Mouse (Mus musculus): ENCODE measurements around the gene Dffa. TPM values are rescaled to one million over a fixed set of nuclear protein-coding genes. Genes with fewer than 3 reads are reported as not detected.

Dffa gene
- 3.3 TPM for polyA plus RNA-seq (2014; fragmentation: Illumina TruSeq; extraction: RNeasy Lipid Tissue Mini Kit (QIAGEN cat#74804); ENCODE audit: low read depth, low replicate concordance)

GRCm38 (mm10) chr4:149103875-149104561 lies at the start of gene Dffa:
Gene Dffa (plus strand): TSS chr4:149104146.

GRCm38 (mm10) chr4:149099369-149100017 lies 4.5 kb upstream of the Dffa start, which contains the start of gene Pex14:
Gene Pex14 (minus strand): TSS chr4:149099876.

GRCm38 (mm10) chr4:149126663-149127062 lies 22.7 kb downstream of the Dffa start, which contains the start of gene Cort:
Gene Cort (minus strand): TSS chr4:149126763.

GRCm38 (mm10) chr4:149136982-149137770 lies 33.2 kb downstream of the Dffa start, which contains the start of gene Cenps:
Gene Cenps (minus strand): TSS chr4:149137629.

DNA sequence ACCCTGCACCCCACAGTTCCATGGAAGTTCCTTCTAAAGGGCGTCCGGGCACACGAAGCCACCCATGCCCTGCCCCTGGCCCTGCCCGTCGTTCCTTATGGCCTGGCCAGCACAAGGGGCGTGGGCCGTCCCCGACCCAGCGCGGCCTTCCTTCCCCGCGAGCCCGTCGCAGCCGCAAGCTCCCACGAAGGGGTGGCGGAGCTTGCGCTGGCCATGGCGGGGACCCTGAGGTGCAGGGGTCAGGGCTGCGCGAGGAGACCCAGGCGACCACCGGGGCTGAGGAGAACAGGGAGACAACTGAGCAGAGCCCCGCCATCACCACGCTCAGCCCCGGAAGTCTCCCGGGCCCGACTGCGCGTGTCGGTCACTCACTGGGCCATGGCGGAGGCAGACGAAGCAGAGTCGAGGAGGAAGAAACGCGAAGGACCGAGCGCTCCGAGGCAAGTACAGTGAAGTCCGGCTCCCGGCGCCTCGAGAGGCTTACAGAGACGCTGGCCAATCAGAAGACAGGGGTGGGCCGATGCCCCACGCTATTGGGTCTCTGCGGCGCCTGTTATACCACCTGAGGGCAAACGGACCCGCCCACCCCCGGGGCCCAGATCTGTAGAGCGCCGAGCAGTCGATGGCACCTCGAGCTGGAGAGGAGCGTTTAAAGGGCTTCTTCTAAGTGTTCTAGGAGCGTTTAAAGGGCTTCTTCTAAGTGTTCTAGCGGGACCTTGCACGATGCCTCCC lies 62.4 kb downstream of the Dffa start, which contains the start of gene Pgd:
TSS of gene Pgd (minus strand) at position 557 of the 732 bp plus-strand sequence.

Other genes with a start within 250 kb of the Dffa start
- 1.1 TPM for gene Pex14, start 4.3 kb upstream of the Dffa start, polyA plus RNA-seq (2014; fragmentation: Illumina TruSeq; extraction: RNeasy Lipid Tissue Mini Kit (QIAGEN cat#74804); ENCODE audit: low read depth, low replicate concordance)
- gene Cort, start 22.6 kb downstream of the Dffa start, polyA plus RNA-seq (2014; fragmentation: Illumina TruSeq; extraction: RNeasy Lipid Tissue Mini Kit (QIAGEN cat#74804); ENCODE audit: low read depth, low replicate concordance): not detected
- 12.6 TPM for gene Cenps, start 33.5 kb downstream of the Dffa start, polyA plus RNA-seq (2014; fragmentation: Illumina TruSeq; extraction: RNeasy Lipid Tissue Mini Kit (QIAGEN cat#74804); ENCODE audit: low read depth, low replicate concordance)
- gene Pgd, start 62.6 kb downstream of the Dffa start, polyA plus RNA-seq (2014; fragmentation: Illumina TruSeq; extraction: RNeasy Lipid Tissue Mini Kit (QIAGEN cat#74804); ENCODE audit: low read depth, low replicate concordance): 6.4 TPM
- gene Kif1b, start 203.5 kb downstream of the Dffa start, polyA plus RNA-seq (2014; fragmentation: Illumina TruSeq; extraction: RNeasy Lipid Tissue Mini Kit (QIAGEN cat#74804); ENCODE audit: low read depth, low replicate concordance): 21.7 TPM